Mouse (Mus musculus) adrenal gland, postnatal 36 days (tissue): ENCODE results near the gene Snx29. TPM values are rescaled to one million over a fixed set of nuclear protein-coding genes. Genes with fewer than 3 reads are reported as not detected.

ENCODE experiments used
- DNase-seq, 2 experiments: peaks; one replicate each; pipeline ENCODE4 v3.0.0; 2021; ENCODE audit warnings: mixed read lengths in 1 of 2
- total RNA-seq, 2 experiments: library from RNA; stranded (reverse); gene quantifications; 2 replicates each; pipeline ENCODE4 v1.2.3; 2021

Snx29 gene
- total RNA-seq, 2 experiments from 2014 or later = 16.7 to 20.1 TPM

- no peak for DNase-seq
Observed at GRCm38 (mm10) chr16:11637794-11638193, 315.1 kb downstream of the Snx29 start.

DNA sequence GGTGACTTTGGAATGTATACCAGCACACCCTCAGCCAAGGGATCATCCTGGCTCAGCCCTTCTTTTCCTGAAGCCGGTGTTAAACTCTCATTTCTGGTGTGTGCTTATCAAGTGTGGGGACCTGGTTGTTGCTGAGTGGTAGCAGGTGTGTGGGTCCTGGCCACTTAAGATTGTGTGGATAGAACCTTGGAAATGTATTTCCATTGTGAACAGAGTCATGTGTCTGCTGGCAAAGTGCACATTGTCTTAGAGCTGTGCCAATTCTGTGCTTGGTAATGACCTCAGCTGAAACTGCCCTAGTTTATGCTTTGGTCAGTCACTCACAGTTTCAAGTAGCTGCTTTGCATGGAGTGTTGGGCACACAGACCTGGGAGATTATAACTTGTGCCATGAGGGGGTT lies 316.0 kb downstream of the Snx29 start:
- DNase-seq = peak in 1 of 2 experiments; percentile 35

DNA sequence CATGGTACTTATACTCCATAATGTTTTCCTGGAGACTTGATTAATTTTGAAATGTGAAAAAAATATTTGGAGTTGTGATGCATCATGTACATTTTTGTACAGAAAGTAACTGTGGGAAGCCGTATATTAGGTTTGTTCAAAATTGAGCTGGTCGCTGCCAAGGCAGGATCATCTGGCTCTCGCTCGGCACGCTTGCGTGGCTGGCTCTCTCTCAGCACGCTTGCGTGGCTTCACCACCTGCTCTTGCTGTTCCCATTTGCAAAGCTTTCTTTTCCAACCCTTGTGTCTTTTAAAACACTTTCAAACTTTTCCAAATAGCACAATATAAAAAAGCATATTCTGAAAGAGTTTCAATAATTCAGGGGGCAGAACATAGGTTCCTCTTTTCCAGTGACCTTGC lies 317.2 kb downstream of the Snx29 start:
- DNase-seq = no peak

DNA sequence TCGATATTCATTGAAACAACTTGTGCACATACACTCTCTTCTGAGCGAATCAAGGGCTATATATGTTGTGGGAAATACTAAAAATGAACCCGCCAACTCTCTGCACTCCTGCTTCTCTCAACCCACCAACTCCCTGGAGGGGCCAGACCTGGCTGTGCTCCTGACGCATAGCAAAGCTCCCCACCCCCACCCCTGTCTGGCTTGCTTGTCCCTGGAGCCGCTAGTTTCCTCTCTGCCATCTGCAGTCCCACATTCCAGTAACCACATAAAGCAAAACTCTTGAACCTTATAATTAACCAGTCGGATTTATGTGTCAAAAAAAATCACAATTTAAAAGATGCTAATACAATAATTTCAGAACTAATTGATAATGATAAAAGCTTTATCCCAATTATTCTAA lies 320.9 kb downstream of the Snx29 start:
- no peak for DNase-seq

DNA sequence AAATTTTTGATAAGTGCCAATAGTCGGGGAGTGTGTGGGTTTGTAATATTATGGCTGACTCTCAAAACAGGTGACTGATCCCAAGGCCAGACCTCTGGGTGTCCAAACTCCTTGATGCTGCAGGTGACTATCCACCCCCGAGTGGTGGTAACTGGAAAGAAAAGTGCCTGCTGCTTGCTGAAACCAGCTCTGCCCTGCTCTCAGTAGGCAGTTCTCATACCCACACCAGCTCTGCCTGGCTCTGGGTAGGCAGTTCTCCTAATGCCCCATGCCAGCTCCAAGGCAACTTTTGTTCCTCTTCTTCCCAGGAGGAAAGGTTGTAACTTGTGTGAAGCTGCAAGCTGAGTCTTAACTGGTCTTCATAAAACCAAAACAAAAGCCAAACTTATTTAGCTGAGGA lies 321.7 kb downstream of the Snx29 start:
- DNase-seq = no peak

GRCm38 (mm10) chr16:11645668-11646067 lies 323.0 kb downstream of the Snx29 start:
- DNase-seq = no peak

- DNase-seq = no peak
Observed at GRCm38 (mm10) chr16:11646745-11647289, 324.1 kb downstream of the Snx29 start.

GRCm38 (mm10) chr16:11648169-11648688 lies 325.5 kb downstream of the Snx29 start:
- DNase-seq = no peak

- no peak for DNase-seq
Observed at GRCm38 (mm10) chr16:11652686-11653366, 330.1 kb downstream of the Snx29 start.

GRCm38 (mm10) chr16:11655893-11656292 lies 333.2 kb downstream of the Snx29 start:
- no peak for DNase-seq

GRCm38 (mm10) chr16:11657111-11657510 lies 334.4 kb downstream of the Snx29 start:
- no peak for DNase-seq

DNA sequence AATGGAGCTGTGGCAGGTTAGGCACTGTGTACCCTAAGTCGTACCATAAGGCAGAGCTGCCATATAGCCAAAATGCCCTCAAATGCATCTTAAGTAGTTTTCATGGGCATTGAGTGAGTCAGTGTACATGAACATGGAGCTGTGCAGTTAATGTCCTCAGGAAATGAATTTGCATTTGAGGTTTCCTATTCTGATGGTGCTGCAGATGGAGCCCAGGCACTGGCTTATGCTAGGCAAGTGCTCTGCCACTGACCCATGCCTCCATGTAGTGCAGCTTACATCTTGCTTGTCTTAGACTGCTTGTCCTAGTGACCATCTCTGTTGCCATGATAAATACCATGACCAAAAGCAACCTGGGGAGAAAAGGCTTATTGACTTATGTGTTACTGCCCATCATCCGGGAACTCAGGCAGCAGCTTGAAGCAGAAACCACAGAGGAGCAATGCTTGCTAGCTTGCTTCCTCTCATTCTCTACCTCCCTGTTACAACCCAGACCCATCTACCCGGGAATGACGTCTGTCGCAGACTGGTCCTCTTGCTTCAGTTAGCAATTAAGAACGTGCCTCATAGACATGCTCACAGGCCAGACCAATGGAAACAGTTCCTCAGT lies 336.5 kb downstream of the Snx29 start:
- no peak for DNase-seq

DNA sequence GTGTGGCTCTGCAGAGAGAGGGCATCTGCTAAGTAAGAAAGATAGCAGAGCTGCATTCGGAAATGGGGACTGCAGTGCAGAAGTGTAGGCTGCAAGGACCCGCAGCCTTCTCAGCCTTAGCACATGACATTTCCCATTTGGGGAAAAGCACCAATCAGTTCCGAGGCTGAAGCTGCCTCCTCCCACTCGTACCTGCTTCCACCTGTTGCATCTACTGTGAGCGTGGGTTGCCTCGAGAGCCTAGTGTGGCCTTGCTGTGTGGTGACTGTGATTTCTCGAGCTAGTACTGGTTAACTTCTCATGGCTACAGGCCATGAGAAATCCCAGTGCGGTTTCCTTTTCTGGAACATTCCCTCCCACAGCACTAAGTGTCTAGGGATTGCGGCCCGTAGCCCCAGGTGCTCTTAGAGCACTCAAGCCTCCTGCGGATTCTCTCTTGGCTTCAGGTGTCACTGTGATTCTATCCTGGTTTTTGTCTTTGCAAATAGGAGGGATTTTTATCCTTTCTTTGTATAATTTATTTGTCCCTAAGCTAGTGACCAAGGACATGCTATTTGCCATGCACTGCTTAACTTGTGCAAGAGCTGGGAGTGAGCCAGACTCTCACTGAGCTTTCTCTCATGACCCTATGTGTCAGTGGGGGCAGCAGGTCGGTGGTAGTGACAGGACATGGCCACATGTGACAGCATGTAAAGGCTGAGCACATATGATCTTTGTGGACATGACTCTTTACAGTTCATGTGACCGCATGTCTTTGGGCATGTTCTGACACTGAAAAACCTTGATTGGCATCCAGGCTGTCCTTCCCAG lies 342.4 kb downstream of the Snx29 start:
- DNase-seq = peak; percentile 75 to 84

DNA sequence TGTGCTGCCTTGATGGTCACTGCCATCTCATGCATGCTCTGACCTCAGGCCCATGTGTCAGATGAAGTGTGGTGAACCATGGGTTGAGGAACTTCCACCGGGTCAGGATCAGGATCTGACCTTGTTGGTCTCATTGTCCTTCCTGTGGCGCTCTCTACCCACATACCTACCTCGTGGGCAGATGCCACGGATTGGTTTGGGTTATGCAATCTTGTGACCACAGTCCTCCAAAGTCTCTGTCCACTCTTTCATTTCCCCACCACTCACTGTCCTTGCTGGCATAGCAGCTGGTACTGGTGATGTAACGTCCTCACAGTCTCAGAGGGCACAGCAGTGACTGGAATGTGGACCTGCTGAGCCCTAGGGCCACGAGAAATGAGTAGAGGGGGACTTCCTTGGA lies 343.2 kb downstream of the Snx29 start:
- peak; percentile 48 to 78 for DNase-seq

DNA sequence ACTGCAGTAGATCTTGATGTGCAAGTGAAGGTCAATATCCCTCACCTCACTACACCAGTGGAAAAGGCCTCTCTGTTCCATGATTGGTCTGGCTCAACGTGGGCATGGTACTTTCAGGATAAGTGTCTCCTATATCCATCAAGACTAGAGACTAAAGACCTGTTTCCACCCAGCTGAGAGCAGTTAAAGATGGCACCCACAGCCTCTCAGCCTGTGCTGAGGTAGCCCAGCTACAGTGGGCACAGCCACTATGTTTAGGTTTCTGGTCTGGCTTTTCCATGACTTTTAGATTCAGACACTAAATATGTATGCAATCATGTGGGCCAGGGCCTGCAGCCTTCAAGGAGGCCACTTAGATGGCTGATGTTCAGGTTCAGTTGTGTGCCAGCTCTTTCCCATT lies 345.7 kb downstream of the Snx29 start:
- DNase-seq = no peak

DNA sequence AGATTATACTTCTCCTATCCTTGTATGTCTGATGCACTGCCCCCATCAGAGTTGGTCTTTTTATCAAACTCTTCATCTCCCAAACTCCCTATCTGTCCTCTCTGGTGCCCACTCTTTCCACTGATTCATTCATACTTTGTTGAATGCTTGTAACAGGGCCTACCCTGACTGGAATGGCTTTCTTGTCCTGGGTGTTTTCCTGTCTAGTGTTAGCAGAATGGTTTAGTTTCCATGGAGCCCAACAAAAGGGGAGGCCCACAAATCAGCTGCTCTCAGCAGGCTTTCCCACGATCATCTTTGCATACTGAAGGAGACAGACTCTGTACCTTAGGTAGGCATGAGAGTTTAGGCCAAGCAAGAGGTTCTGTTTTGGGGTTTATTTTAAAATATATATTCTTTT lies 346.2 kb downstream of the Snx29 start:
- no peak for DNase-seq

DNA sequence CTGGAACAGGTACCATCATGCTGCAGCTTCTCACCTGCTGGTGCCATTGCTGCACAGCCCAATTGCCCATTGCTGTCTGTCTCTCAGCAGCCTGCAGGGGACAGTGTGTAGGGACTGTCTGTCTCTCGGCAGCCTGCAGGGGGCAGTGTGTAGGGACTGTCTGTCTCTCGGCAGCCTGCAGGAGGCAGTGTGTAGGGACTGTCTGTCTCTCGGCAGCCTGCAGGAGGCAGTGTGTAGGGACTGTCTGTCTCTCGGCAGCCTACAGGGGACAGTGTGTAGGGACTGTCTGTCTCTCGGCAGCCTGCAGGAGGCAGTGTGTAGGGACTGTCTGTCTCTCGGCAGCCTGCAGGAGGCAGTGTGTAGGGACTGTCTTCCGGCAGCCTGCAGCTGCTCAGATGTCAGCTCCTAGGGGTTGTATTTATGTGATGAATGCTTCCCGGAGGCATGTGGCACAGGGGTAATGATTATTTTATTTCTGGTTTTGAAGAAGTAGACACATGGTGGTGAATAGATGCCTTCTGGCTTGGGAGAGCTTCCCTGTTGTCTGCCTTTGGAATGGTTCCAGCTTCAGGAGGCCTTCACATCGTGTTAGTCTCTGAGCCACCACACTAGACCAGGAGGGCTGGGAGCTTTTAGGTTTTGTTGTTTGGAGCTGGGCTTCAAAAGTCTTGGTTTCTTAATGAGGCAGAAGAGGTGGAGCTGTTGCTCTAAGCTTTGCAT lies 347.7 kb downstream of the Snx29 start:
- DNase-seq = peak in 1 of 2 experiments; percentile 20

GRCm38 (mm10) chr16:11670971-11671310 lies 348.2 kb downstream of the Snx29 start:
- peak; percentile 60 to 61 for DNase-seq

GRCm38 (mm10) chr16:11676006-11676405 lies 353.3 kb downstream of the Snx29 start:
- no peak for DNase-seq

DNA sequence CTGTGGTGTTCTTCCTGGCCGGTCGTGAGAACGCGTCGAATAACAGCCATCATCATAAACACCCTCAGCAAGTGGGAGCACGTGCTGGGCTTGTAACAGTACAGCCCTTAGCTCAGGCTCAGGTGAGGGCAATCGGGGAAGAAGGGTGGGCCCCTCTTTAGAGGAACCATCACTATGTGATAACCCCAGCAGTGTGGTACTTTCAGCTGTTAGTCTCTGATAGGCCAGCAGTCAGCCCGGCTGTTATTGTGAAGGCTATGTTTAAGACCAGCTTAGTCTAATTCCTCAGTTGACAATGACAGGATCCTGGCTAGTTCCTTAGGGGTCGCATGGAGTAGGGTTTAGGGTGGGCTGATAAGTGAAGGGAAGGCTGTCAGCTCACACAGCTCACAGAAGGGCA lies 362.6 kb downstream of the Snx29 start:
- DNase-seq = no peak

GRCm38 (mm10) chr16:11685735-11686340 lies 363.1 kb downstream of the Snx29 start:
- DNase-seq = no peak

DNA sequence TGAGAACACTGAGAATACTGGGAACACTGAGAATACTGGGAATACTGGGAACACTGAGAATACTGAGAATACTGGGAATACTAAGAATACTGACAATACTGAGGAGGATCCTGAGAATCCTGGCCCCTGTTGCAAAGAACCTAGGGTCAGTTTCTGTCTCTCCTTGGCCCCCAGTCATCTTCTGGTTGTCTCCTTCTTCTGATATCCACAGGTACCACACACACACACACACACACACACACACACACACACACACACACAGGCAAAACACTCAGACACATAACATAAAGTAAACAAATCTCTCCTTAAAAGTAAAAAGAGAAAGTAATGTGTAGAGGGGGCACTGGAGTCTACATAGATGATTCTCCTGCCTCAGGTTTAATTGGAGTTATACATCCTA lies 365.1 kb downstream of the Snx29 start:
- DNase-seq = no peak
